Mouse (Mus musculus) myocyte (in vitro differentiated cells): ENCODE measurements around the gene Npr2. TPM values are rescaled to one million over a fixed set of nuclear protein-coding genes. Genes with fewer than 3 reads are reported as not detected.
A peak's percentile ranks its signal among the peaks of the same experiment; 100 is the strongest.

Experiments used
- H3K27me3 ChIP-seq: one replicate; pipeline ENCODE4 v1.6.1; 2011; ENCODE audit not compliant: control insufficient read depth, insufficient read depth, insufficient read length
- H3K36me3 ChIP-seq: one replicate; pipeline ENCODE4 v1.6.1; 2011; ENCODE audit not compliant: control insufficient read depth, insufficient read depth
- H3K4me2 ChIP-seq: one replicate; pipeline ENCODE4 v1.6.1; 2011; ENCODE audit warnings: low read depth, control low read depth
- H3K4me3 ChIP-seq: one replicate; pipeline ENCODE4 v1.5.1; 2011; ENCODE audit warnings: mild to moderate bottlenecking, control low read depth, moderate library complexity
- H3K79me2 ChIP-seq: one replicate; pipeline ENCODE4 v1.6.1; 2011; ENCODE audit not compliant: control insufficient read depth, insufficient read depth
- H3ac ChIP-seq: one replicate; pipeline ENCODE4 v1.6.1; 2011; ENCODE audit not compliant: control insufficient read depth, insufficient read length
- CEBPB ChIP-seq: IDR thresholded peaks from 2 replicates; pipeline ENCODE4 v1.6.1; 2011; ENCODE audit warnings: mild to moderate bottlenecking, moderate library complexity; ENCODE audit not compliant: poor library complexity, insufficient read depth, severe bottlenecking
- E2F4 ChIP-seq: IDR thresholded peaks from one replicate; pipeline ENCODE4 v1.6.1; 2011; ENCODE audit warnings: mild to moderate bottlenecking, control low read depth, moderate library complexity; ENCODE audit not compliant: insufficient read depth
- MAX ChIP-seq: IDR thresholded peaks from one replicate; pipeline ENCODE4 v1.6.1; 2011; ENCODE audit warnings: low read depth, mild to moderate bottlenecking, control low read depth
- MYOD1 ChIP-seq, 3 experiments: IDR thresholded peaks; one replicate each; pipeline ENCODE4 v1.6.1; 2011; ENCODE audit warnings: control low read depth in 2 of 3, low read depth in 2 of 3, mild to moderate bottlenecking in 2 of 3, moderate library complexity in 1 of 3; ENCODE audit not compliant: insufficient read length in 2 of 3, control insufficient read depth in 1 of 3
- MYOG ChIP-seq, 3 experiments: IDR thresholded peaks; one replicate each; pipeline ENCODE4 v1.6.1; 2011; ENCODE audit warnings: control low read depth in 2 of 3, low read depth in 2 of 3, mild to moderate bottlenecking in 2 of 3; ENCODE audit not compliant: insufficient read length in 2 of 3, control insufficient read depth in 1 of 3, insufficient read depth in 1 of 3
- POLR2A ChIP-seq: IDR thresholded peaks from one replicate; pipeline ENCODE4 v1.6.1; 2011; ENCODE audit warnings: low read depth, mild to moderate bottlenecking, control low read depth, moderate library complexity; ENCODE audit not compliant: insufficient read length
- POLR2AphosphoS2 ChIP-seq: IDR thresholded peaks from one replicate; pipeline ENCODE4 v1.6.1; 2011; ENCODE audit warnings: low read depth, control low read depth; ENCODE audit not compliant: insufficient read length
- REST ChIP-seq: IDR thresholded peaks from one replicate; pipeline ENCODE4 v1.6.1; 2011; ENCODE audit warnings: mild to moderate bottlenecking, control low read depth, moderate library complexity; ENCODE audit not compliant: insufficient read depth, insufficient read length
- SRF ChIP-seq: IDR thresholded peaks from one replicate; pipeline ENCODE4 v1.6.1; 2011; ENCODE audit warnings: low read depth; ENCODE audit not compliant: control insufficient read depth, insufficient read length
- TCF12 ChIP-seq: IDR thresholded peaks from one replicate; pipeline ENCODE4 v1.6.1; 2011; ENCODE audit warnings: mild to moderate bottlenecking, control low read depth; ENCODE audit not compliant: poor library complexity, insufficient read depth, severe bottlenecking
- TCF3 ChIP-seq: IDR thresholded peaks from one replicate; pipeline ENCODE4 v1.6.1; 2011; ENCODE audit warnings: low read depth, control low read depth; ENCODE audit not compliant: insufficient read length
- USF1 ChIP-seq: IDR thresholded peaks from one replicate; pipeline ENCODE4 v1.6.1; 2011; ENCODE audit warnings: low read depth, mild to moderate bottlenecking, control low read depth, moderate library complexity
- polyA plus RNA-seq: library from polyadenylated mRNA; unstranded; fragments of >200 nt; fragmentation: generic; extraction: Trizol; gene quantifications from one replicate; pipeline ENCODE4 v1.2.1, GENCODE M21; 2012; ENCODE audit warnings: missing spikeins

The Npr2 gene
- 9.1 TPM for polyA plus RNA-seq

DNA sequence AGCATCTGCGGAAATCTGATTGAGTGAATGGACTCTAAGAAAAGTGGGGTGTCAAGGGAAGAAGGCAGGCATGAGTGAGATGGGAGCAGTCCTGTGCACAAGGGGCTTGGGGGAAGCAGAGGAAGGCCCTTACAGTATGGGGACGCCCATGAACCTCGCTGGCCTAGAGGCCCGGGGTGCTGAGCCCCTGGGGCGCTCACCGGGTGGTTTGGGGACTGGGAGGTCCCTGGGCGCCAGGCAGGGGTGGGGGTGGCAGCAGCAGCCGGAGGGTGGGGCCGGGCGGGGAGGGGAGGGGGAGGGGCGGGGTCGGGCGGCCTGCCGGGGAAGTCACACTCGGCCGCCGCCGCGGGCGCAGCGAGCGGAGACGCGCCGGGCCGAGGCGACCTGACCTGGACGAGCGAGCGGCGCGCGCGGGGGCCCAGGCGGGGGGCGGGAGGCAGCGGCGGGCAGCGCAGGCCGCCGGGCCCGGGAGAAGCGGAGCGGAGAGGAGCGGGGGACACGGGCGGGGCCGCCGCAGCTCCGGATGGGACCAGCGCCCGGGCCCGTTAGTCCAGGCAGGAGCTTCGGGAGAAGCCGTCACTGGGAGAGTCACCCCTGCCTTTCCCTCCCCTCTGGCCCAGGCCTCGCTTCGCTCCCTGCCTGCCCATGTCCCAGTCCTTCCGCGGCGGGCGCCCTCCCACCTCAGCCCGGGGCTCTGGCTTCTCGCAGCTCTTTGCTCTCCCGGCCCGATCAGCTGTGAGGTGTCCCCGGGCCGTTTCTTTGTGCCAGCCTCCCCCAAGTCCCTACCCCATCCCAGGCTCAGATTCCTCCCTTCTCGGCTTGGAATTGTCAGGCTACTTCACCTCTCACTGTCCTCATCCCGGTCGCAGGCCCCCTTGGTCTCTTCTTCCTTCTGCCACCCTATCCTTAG, at the start of gene Npr2:
Gene Npr2, plus strand, starts transcription at position 890 of the 910 bp plus-strand sequence.
- no peak for TF ChIP-seq MYOD1 (IDR thresholded peaks at IDR 0.05; ENCODE audit: control insufficient read depth in 1 of 3, insufficient read length in 2 of 3, low read depth in 2 of 3)
- no peak for TF ChIP-seq MYOG (IDR thresholded peaks at IDR 0.05; ENCODE audit: control insufficient read depth in 1 of 3, insufficient read depth in 1 of 3, insufficient read length in 2 of 3, low read depth in 2 of 3)
- no peak for TF ChIP-seq USF1
- TF ChIP-seq SRF = no peak
- TF ChIP-seq REST = no peak
- TF ChIP-seq POLR2A = peak; percentile 81
- TF ChIP-seq POLR2AphosphoS2 = peak; percentile 33
- Histone ChIP-seq H3ac (peak within 1 kb of the TSS; percentile 37), H3K79me2 (no peaks in the 10 kb centered on the region), H3K36me3 (no peaks in the 10 kb centered on the region), H3K27me3 (no peaks in the 10 kb centered on the region), H3K4me3 (peak within 1 kb of the TSS; percentile 25), H3K4me2 (peak within 1 kb of the TSS; percentile 79)

DNA sequence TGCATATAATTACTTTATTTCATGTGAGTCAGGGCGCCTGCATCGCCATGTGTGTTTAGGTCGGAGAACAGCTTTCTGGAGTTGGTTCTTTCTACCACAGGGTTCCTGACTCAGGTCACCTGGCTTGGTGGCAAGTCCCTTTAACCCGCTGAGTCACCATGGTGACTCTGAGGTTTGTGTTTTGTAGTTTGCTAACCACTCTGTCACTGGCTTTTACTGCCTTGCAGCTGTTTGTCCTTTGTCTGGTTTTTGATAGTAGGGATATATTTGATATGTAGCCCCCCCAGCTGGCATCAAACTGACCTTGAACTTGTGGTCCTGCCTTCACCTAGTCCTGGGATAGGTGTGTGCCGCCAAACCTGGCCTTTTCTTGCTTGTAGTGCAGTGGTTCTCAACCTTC, 49.5 kb upstream of the Npr2 start:
- Histone ChIP-seq H3K4me3 (no peak overlapping the region), H3K4me2 (no peak overlapping the region), H3ac (no peak overlapping the region), H3K36me3 (peaks cover 20% of the 10 kb centered on the region), H3K79me2 (peaks cover 4% of the 10 kb centered on the region), H3K27me3 (no peaks in the 10 kb centered on the region)
- TF ChIP-seq MYOD1 (IDR thresholded peaks at IDR 0.05; ENCODE audit: control insufficient read depth in 1 of 3, insufficient read length in 2 of 3, low read depth in 2 of 3) (no peak), TCF12 (no peak), POLR2A (no peak), REST (no peak), POLR2AphosphoS2 (no peak), SRF (no peak), E2F4 (no peak), USF1 (no peak), CEBPB (no peak), MAX (no peak), MYOG (IDR thresholded peaks at IDR 0.05; ENCODE audit: control insufficient read depth in 1 of 3, insufficient read depth in 1 of 3, insufficient read length in 2 of 3, low read depth in 2 of 3) (no peak), TCF3 (no peak)

DNA sequence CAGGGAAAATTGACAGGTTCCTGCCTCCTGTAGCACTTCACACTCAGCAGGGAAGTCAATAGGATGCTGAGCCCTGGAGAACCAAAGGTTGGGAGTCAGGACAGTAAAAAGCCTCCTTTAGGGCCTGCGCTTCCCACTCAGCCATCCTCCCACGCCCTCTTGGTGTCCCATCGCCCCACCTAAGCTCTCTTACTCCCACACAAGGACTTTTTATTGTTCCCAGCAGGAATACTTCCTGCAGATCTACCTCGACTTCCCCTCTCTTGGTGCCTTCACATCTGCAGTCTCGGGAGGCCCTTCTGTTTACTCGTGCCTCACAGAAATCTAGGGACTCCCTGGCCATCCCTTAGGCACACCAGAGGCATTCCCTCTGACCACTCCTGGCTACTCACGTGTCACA, 48.3 kb upstream of the Npr2 start:
- Histone ChIP-seq H3K36me3 (peaks cover 20% of the 10 kb centered on the region), H3K4me2 (no peak overlapping the region), H3K27me3 (no peaks in the 10 kb centered on the region), H3ac (no peak overlapping the region), H3K4me3 (no peak overlapping the region), H3K79me2 (no peaks in the 10 kb centered on the region)
- no peak for TF ChIP-seq CEBPB
- TF ChIP-seq MYOG (IDR thresholded peaks at IDR 0.05; ENCODE audit: control insufficient read depth in 1 of 3, insufficient read depth in 1 of 3, insufficient read length in 2 of 3, low read depth in 2 of 3) = no peak
- no peak for TF ChIP-seq TCF12
- no peak for TF ChIP-seq POLR2AphosphoS2
- no peak for TF ChIP-seq MYOD1 (IDR thresholded peaks at IDR 0.05; ENCODE audit: control insufficient read depth in 1 of 3, insufficient read length in 2 of 3, low read depth in 2 of 3)

DNA sequence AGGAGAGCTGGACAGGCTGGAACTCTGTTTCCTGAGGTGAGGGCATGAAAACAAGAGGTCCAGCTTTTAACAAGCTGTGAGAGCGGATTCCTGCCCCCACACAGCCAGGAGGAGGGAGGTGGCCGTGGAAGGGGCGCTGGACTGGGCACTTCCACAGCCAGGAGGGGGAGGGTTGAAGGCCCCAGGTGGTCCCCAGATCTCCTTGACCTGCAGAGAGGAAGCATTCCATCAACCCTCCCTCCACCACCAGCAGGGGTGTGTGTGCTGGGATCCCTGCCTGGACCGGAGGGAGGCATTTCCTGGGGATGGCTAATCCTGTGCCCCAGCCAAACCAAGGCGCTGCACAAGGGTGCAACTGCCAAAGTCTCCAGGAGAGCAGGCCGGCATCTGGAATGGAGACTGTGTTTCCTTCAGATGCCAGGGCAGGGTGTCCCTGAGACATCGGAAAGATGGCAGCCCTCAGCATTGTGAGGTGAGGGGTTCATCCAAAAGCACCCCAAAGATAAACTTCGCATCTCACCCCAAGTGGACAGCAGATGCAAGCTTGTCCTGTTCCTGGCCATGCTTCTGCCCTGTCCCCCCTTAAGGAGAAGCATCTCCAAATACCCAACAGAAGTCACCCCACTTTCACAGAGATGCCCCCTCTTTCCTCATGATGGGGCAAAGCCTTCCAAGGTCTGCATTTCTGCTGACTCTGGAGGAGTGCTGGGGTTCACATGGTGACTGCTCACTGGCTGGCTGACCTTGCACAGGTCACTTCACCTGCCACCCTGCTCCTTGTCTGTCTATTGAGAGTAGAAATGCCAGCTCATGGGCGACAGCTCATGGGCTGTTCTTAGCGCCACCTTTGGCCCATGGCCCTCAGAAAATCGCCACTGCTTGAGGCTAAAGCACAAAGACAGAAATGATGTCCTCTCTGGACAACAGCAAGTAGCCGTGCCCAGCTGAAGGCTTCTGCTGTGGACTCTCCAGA, 47.0 kb upstream of the Npr2 start, which contains the start of gene Msmp:
Gene Msmp, minus strand, starts transcription at position 51 of the 973 bp plus-strand sequence.
- no peak for TF ChIP-seq E2F4
- TF ChIP-seq TCF3 = no peak
- no peak for TF ChIP-seq USF1
- no peak for TF ChIP-seq POLR2A
- TF ChIP-seq MYOD1 (IDR thresholded peaks at IDR 0.05; ENCODE audit: control insufficient read depth in 1 of 3, insufficient read length in 2 of 3, low read depth in 2 of 3) = no peak
- TF ChIP-seq CEBPB = no peak
- TF ChIP-seq POLR2AphosphoS2 = no peak
- no peak for TF ChIP-seq MYOG (IDR thresholded peaks at IDR 0.05; ENCODE audit: control insufficient read depth in 1 of 3, insufficient read depth in 1 of 3, insufficient read length in 2 of 3, low read depth in 2 of 3)
- TF ChIP-seq REST = no peak
- no peak for TF ChIP-seq SRF
- no peak for TF ChIP-seq TCF12
- no peak for TF ChIP-seq MAX
- Histone ChIP-seq H3ac (no peak within 1 kb of the TSS), H3K36me3 (peaks cover 20% of the 10 kb centered on the region)

More for the DNA sequence above, 47.0 kb upstream of the Npr2 start, which contains the start of gene Msmp:
- H3K79me2 ChIP-seq = no peaks in the 10 kb centered on the region
- H3K4me3 ChIP-seq = no peak within 1 kb of the TSS
- H3K4me2 ChIP-seq = no peak within 1 kb of the TSS
- H3K27me3 ChIP-seq = no peaks in the 10 kb centered on the region
